Mouse (Mus musculus) subcutaneous adipose tissue, adult 2 months (tissue): ENCODE results near the gene Tmsb4x. TPM values are rescaled to one million over a fixed set of nuclear protein-coding genes. Genes with fewer than 3 reads are reported as not detected.

Experiments
- polyA plus RNA-seq: library from polyadenylated mRNA; depleted of rRNA; stranded (reverse); fragments of >200 nt; gene quantifications from 2 replicates; pipeline ENCODE4 v1.2.3, GENCODE M21; 2012; ENCODE audit warnings: low replicate concordance; rRNA removed

The Tmsb4x gene
- polyA plus RNA-seq, result 467 and 728 TPM in 2 replicates

GRCm38 (mm10) chrX:167208978-167209754 is at the start of gene Tmsb4x:
Gene Tmsb4x (minus strand): TSS chrX:167209315.

Other genes starting within 250 kb of the Tmsb4x start
- gene Tlr8, start 55.0 kb upstream of the Tmsb4x start, polyA plus RNA-seq, result 2.2 and 3.2 TPM in 2 replicates
- gene Tlr7, start 121.2 kb upstream of the Tmsb4x start, polyA plus RNA-seq, result 1.5 TPM in 2 replicates
- 10.8 and 15.7 TPM in 2 replicates for gene Prps2, start 173.4 kb upstream of the Tmsb4x start, polyA plus RNA-seq